Mouse (Mus musculus) spleen, postnatal 10 days (tissue): ENCODE measurements around the gene Nol7.

Source experiments
- DNase-seq, 2 experiments: peaks; one replicate each; pipeline ENCODE4 v3.0.0; 2021 to 2022; ENCODE audit warnings: low spot score in 2 of 2

Nol7 gene

GRCm38 (mm10) chr13:43428436-43428835 lies 30.2 kb downstream of the Nol7 start:
- DNase-seq = no peak

GRCm38 (mm10) chr13:43433395-43433794 lies 35.2 kb downstream of the Nol7 start:
- no peak for DNase-seq

- no peak for DNase-seq
These were observed 42.2 kb downstream of the Nol7 start for GRCm38 (mm10) chr13:43440376-43440775.

- no peak for DNase-seq
These were observed 44.4 kb downstream of the Nol7 start for GRCm38 (mm10) chr13:43442551-43442950.

GRCm38 (mm10) chr13:43443706-43444105 lies 45.5 kb downstream of the Nol7 start:
- no peak for DNase-seq

GRCm38 (mm10) chr13:43444717-43445116 lies 46.5 kb downstream of the Nol7 start:
- DNase-seq = no peak

- DNase-seq = no peak
These were observed 47.6 kb downstream of the Nol7 start for GRCm38 (mm10) chr13:43445754-43446153.

GRCm38 (mm10) chr13:43447721-43448120 lies 49.5 kb downstream of the Nol7 start:
- DNase-seq = no peak

GRCm38 (mm10) chr13:43450686-43451085 lies 52.5 kb downstream of the Nol7 start:
- DNase-seq = no peak

GRCm38 (mm10) chr13:43452177-43452576 lies 54.0 kb downstream of the Nol7 start:
- no peak for DNase-seq

- DNase-seq = no peak
These were observed 54.8 kb downstream of the Nol7 start for GRCm38 (mm10) chr13:43452843-43453605.

GRCm38 (mm10) chr13:43454431-43454830 lies 56.2 kb downstream of the Nol7 start:
- no peak for DNase-seq
